Mouse (Mus musculus): ENCODE results near the gene Amhr2. TPM values are rescaled to one million over a fixed set of nuclear protein-coding genes. Genes with fewer than 3 reads are reported as not detected.

Amhr2 gene
- polyA plus RNA-seq (2012; ENCODE audit: insufficient read depth, insufficient read length, low replicate concordance, missing spikeins) = not detected in 2 replicates

GRCm38 (mm10) chr15:102445146-102445545 lies at the start of gene Amhr2:
TSS of gene Amhr2 (plus strand) at chr15:102445367.
- H3K4me1 ChIP-seq (ENCODE audit: control insufficient read depth, insufficient read depth, low read length) = peaks cover 4% of the 10 kb centered on the region
- H3K4me3 ChIP-seq (ENCODE audit: insufficient read depth, low read depth, low read length) = no peak within 1 kb of the TSS
- no peak within 1 kb of the TSS for H3K27ac ChIP-seq (ENCODE audit: insufficient read depth, low read depth, low read length)
- no peak for TF ChIP-seq CTCF (IDR thresholded peaks at IDR 0.05; ENCODE audit: insufficient read depth, low read depth, low read length)
- TF ChIP-seq POLR2A (IDR thresholded peaks at IDR 0.05; ENCODE audit: insufficient read depth, low read depth, low read length) = no peak
- WGBS = 63% methylated on average over 8 of the region's 8 CpGs

- Histone ChIP-seq H3K4me3 (ENCODE audit: insufficient read depth, low read depth, low read length) (no peak overlapping the region), H3K4me1 (ENCODE audit: control insufficient read depth, insufficient read depth, low read length) (0 out of 2 replicates have a peak, but pooled peaks cover 6% of the 10 kb centered on the region), H3K27ac (ENCODE audit: insufficient read depth, low read depth, low read length) (no peak overlapping the region)
- TF ChIP-seq POLR2A (IDR thresholded peaks at IDR 0.05; ENCODE audit: insufficient read depth, low read depth, low read length) = no peak
- 62% methylated on average over 5 of the region's 5 CpGs for WGBS
These were observed 46.5 kb upstream of the Amhr2 start for GRCm38 (mm10) chr15:102398629-102399028.

- Histone ChIP-seq H3K27ac (ENCODE audit: insufficient read depth, low read depth, low read length) (peak overlapping the region; percentile 50), H3K4me1 (ENCODE audit: control insufficient read depth, insufficient read depth, low read length) (0 out of 2 replicates have a peak, but pooled peaks cover 6% of the 10 kb centered on the region), H3K4me3 (ENCODE audit: insufficient read depth, low read depth, low read length) (peak overlapping the region; percentile 46)
- WGBS = 9% methylated on average over 34 of the region's 34 CpGs
- TF ChIP-seq POLR2A (IDR thresholded peaks at IDR 0.05; ENCODE audit: insufficient read depth, low read depth, low read length) = 0 out of 2 replicates have a peak, but pooled peaks have one; percentile 31
- TF ChIP-seq CTCF (IDR thresholded peaks at IDR 0.05; ENCODE audit: insufficient read depth, low read depth, low read length) = no peak
These were observed 45.6 kb upstream of the Amhr2 start for GRCm38 (mm10) chr15:102399229-102400221.

GRCm38 (mm10) chr15:102400476-102401045 lies 44.6 kb upstream of the Amhr2 start:
- 83% methylated on average over 10 of the region's 10 CpGs for WGBS

GRCm38 (mm10) chr15:102401278-102401677 lies 43.9 kb upstream of the Amhr2 start:
- Histone ChIP-seq H3K27ac (ENCODE audit: insufficient read depth, low read depth, low read length) (no peak overlapping the region), H3K4me3 (ENCODE audit: insufficient read depth, low read depth, low read length) (no peak overlapping the region), H3K4me1 (ENCODE audit: control insufficient read depth, insufficient read depth, low read length) (0 out of 2 replicates have a peak, but pooled peaks cover 6% of the 10 kb centered on the region)
- TF ChIP-seq POLR2A (IDR thresholded peaks at IDR 0.05; ENCODE audit: insufficient read depth, low read depth, low read length) (no peak), CTCF (IDR thresholded peaks at IDR 0.05; ENCODE audit: insufficient read depth, low read depth, low read length) (no peak)
- 92% methylated on average over 2 of the region's 2 CpGs for whole genome bisulfite sequencing

More at GRCm38 (mm10) chr15:102400476-102401045, 44.6 kb upstream of the Amhr2 start:
- Histone ChIP-seq H3K4me3 (ENCODE audit: insufficient read depth, low read depth, low read length) (no peak overlapping the region), H3K4me1 (ENCODE audit: control insufficient read depth, insufficient read depth, low read length) (0 out of 2 replicates have a peak, but pooled peaks cover 6% of the 10 kb centered on the region), H3K27ac (ENCODE audit: insufficient read depth, low read depth, low read length) (no peak overlapping the region; the same call in 1 of the 2 replicates)
- TF ChIP-seq CTCF (IDR thresholded peaks at IDR 0.05; ENCODE audit: insufficient read depth, low read depth, low read length) = no peak
- TF ChIP-seq POLR2A (IDR thresholded peaks at IDR 0.05; ENCODE audit: insufficient read depth, low read depth, low read length) = no peak

- TF ChIP-seq POLR2A (IDR thresholded peaks at IDR 0.05; ENCODE audit: insufficient read depth, low read depth, low read length) = no peak
- no peak for TF ChIP-seq CTCF (IDR thresholded peaks at IDR 0.05; ENCODE audit: insufficient read depth, low read depth, low read length)
- Histone ChIP-seq H3K4me1 (ENCODE audit: control insufficient read depth, insufficient read depth, low read length) (0 out of 2 replicates have a peak, but pooled peaks cover 6% of the 10 kb centered on the region), H3K27ac (ENCODE audit: insufficient read depth, low read depth, low read length) (no peak overlapping the region), H3K4me3 (ENCODE audit: insufficient read depth, low read depth, low read length) (no peak overlapping the region)
- 97% methylated on average over 3 of the region's 3 CpGs for WGBS
These were observed 43.0 kb upstream of the Amhr2 start for GRCm38 (mm10) chr15:102402210-102402609.

- Histone ChIP-seq H3K4me1 (ENCODE audit: control insufficient read depth, insufficient read depth, low read length) (peaks cover 16% of the 10 kb centered on the region), H3K27ac (ENCODE audit: insufficient read depth, low read depth, low read length) (peak overlapping the region; percentile 96), H3K4me3 (ENCODE audit: insufficient read depth, low read depth, low read length) (peak overlapping the region; percentile 50)
- 13% methylated on average over 34 of the region's 34 CpGs for WGBS
- TF ChIP-seq CTCF (IDR thresholded peaks at IDR 0.05; ENCODE audit: insufficient read depth, low read depth, low read length) (peak; percentile 66), POLR2A (IDR thresholded peaks at IDR 0.05; ENCODE audit: insufficient read depth, low read depth, low read length) (no peak)
These were observed 40.3 kb upstream of the Amhr2 start for GRCm38 (mm10) chr15:102404608-102405488.

Data from olfactory bulb, adult 2 months (tissue).